Mouse (Mus musculus): ENCODE data around the gene Hyal3. TPM values are rescaled to one million over a fixed set of nuclear protein-coding genes. Genes with fewer than 3 reads are reported as not detected.

Gene Hyal3
- polyA plus RNA-seq, 3 experiments from 2014 or later: 0.59 to 1.7 (median 0.94) TPM

Other genes with a start within 250 kb of the Hyal3 start
- 10 to 100 TPM; 22.0 to 35.2 (median 29.8) TPM for gene Hemk1, start 242.5 kb upstream of the Hyal3 start, polyA plus RNA-seq (2017; shearing (Covaris generic))
- gene 6430571L13Rik, start 240.2 kb upstream of the Hyal3 start, polyA plus RNA-seq (2017; shearing (Covaris generic)): 1 to 10 TPM in 2 of 3 experiments, under 1 TPM in 1; 0.99 to 3.2 (median 1.3) TPM
- gene Cacna2d2, start 181.2 kb upstream of the Hyal3 start, polyA plus RNA-seq (2017; shearing (Covaris generic)): under 1 TPM in 2 of 3 experiments, not detected in 1; 0.19 to 0.44 TPM
- 10 to 100 TPM; 17.5 to 28.0 (median 19.6) TPM for gene Tmem115, start 46.9 kb upstream of the Hyal3 start, polyA plus RNA-seq (2017; shearing (Covaris generic))
- 10 to 100 TPM; 66.5 to 78.0 (median 67.2) TPM for gene Cyb561d2, start 38.6 kb upstream of the Hyal3 start, polyA plus RNA-seq (2017; shearing (Covaris generic))
- gene Nprl2, start 38.6 kb upstream of the Hyal3 start, polyA plus RNA-seq (2017; shearing (Covaris generic)): 10 to 100 TPM; 48.4 to 55.1 (median 54.4) TPM
- gene Zmynd10, start 33.5 kb upstream of the Hyal3 start, polyA plus RNA-seq (2017; shearing (Covaris generic)): 1 to 10 TPM; 1.8 to 2.9 (median 2.1) TPM
- gene Rassf1, start 29.3 kb upstream of the Hyal3 start, polyA plus RNA-seq (2017; shearing (Covaris generic)): 10 to 100 TPM; 77.8 to 84.6 (median 82.3) TPM
- 1 to 10 TPM; 5.3 to 8.5 (median 7.7) TPM for gene Tusc2, start 17.6 kb upstream of the Hyal3 start, polyA plus RNA-seq (2017; shearing (Covaris generic))
- gene Hyal2, start 12.9 kb upstream of the Hyal3 start, polyA plus RNA-seq (2017; shearing (Covaris generic)): 10 to 100 TPM in 2 of 3 experiments, 1 to 10 TPM in 1; 8.2 to 13.9 (median 10.3) TPM
- gene Hyal1, start 3.9 kb upstream of the Hyal3 start, polyA plus RNA-seq (2017; shearing (Covaris generic)): 1 to 10 TPM; 2.9 to 7.0 (median 5.8) TPM
- 10 to 100 TPM; 13.8 to 23.8 (median 19.2) TPM for gene Naa80, start 1.9 kb upstream of the Hyal3 start, polyA plus RNA-seq (2017; shearing (Covaris generic))
- gene Ifrd2, start 6.8 kb downstream of the Hyal3 start, polyA plus RNA-seq (2017; shearing (Covaris generic)): 10 to 100 TPM; 13.7 to 32.0 (median 31.7) TPM
- gene Sema3b, start 28.4 kb downstream of the Hyal3 start, polyA plus RNA-seq (2017; shearing (Covaris generic)): not detected
- 100 to 1,000 TPM; 136 to 264 (median 154) TPM for gene Gnai2, start 54.5 kb downstream of the Hyal3 start, polyA plus RNA-seq (2017; shearing (Covaris generic))
- gene Slc38a3, start 88.7 kb downstream of the Hyal3 start, polyA plus RNA-seq (2017; shearing (Covaris generic)): not detected
- gene Gnat1, start 98.9 kb downstream of the Hyal3 start, polyA plus RNA-seq (2017; shearing (Covaris generic)): 1 to 10 TPM in 1 of 3 experiments, under 1 TPM in 1, not detected in 1; 0.58 to 1.1 TPM
- not detected for gene Sema3f, start 129.7 kb downstream of the Hyal3 start, polyA plus RNA-seq (2017; shearing (Covaris generic))
- 100 to 1,000 TPM; 305 to 399 (median 332) TPM for gene Rbm5, start 190.2 kb downstream of the Hyal3 start, polyA plus RNA-seq (2017; shearing (Covaris generic))

All from inflammation-experienced regulatory T-cells, adult 6 months (primary cell).